Mouse (Mus musculus) kidney, adult 2 months (tissue): Measurements from ENCODE around the gene Ptpn21.

ENCODE experiments used
- CTCF ChIP-seq: fragments of 200-500 bp; conservative IDR thresholded peaks from 2 replicates; pipeline ENCODE4 v1.5.1; 2011; ENCODE audit warnings: low read depth, mild to moderate bottlenecking, control low read depth, low read length, moderate library complexity, mixed read lengths; ENCODE audit not compliant: insufficient read depth, insufficient read length
- POLR2A ChIP-seq: fragments of 200-500 bp; IDR thresholded peaks from one replicate; pipeline ENCODE4 v1.6.1; 2011; ENCODE audit warnings: low read depth, low read length, control low read depth

DNA sequence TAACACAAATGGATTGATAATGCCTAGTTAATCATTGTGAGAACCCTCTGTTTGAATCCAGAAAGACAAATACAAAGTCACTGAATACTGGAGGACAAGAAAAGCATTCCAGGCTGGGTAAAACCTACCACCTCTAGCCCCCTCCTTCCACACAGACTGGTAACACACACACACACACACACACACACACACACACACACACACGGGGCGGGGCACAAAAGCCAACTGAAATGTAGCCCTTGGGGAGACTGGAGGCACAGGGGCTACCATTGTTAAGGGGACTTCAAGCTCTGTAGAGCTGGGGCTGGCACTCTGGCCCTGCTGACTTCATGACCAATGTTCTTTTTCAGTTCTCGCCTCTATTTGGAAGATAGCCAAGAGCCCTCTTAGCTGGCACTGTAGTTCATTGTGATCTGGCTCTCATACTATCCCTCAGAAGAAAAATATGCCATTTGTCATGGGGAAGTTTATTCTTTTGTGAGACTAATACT lies 3.9 kb upstream of the Ptpn21 start:
- TF ChIP-seq POLR2A (no peak), CTCF (no peak)
